Mouse (Mus musculus) spleen, adult 2 months (tissue): ENCODE measurements around the gene Vezt.

Source experiments
- CTCF ChIP-seq: fragments of 200-500 bp; IDR thresholded peaks from 2 replicates; pipeline ENCODE4 v1.5.1; 2011; ENCODE audit warnings: mild to moderate bottlenecking, inconsistent platforms; ENCODE audit not compliant: insufficient read depth, insufficient read length, insufficient replicate concordance; ENCODE audit errors: extremely low read depth
- POLR2A ChIP-seq: fragments of 200-500 bp; IDR thresholded peaks from 2 replicates; pipeline ENCODE4 v1.6.1; 2011; ENCODE audit warnings: low read depth, low read length, inconsistent platforms

DNA sequence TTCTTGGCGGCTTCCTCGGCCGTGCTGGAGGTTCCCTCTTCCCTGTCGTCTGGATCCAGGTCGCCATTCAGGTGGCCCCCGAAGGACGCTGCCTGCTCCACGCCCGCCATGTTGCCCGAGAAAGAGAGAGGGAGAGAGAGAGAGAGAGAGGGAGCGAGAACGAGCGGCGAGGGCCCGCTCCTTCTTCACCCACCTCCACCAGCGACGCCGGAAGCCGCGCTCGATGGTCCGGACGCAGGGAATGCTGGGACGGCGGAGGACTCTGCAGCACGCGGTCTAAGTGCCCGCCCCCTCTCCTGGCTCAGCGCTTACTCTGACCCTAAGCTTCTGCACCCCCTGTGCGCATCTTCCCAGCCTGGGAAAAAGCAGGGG lies 146.1 kb downstream of the Vezt start:
- TF ChIP-seq CTCF: no peak
- peak; percentile 64 for TF ChIP-seq POLR2A
